Mouse (Mus musculus): ENCODE data around the gene Btaf1. TPM values are rescaled to one million over a fixed set of nuclear protein-coding genes. Genes with fewer than 3 reads are reported as not detected.
"Not testable (repeated sequence)": the region's sequence is repeated elsewhere in the genome, so short reads cannot be mapped to it uniquely, and the experiment has no call there.

The Btaf1 gene
- total RNA-seq, 2 experiments from 2014 or later, result 11.2 to 11.8 TPM

- DNase-seq (ENCODE audit: low spot score), result peak; percentile 62
- intact Hi-C loops (cut with DNase I), result loop anchor here (5.0 kb wide), 1 partner anchor 289 kb away; the partner anchor contains the start of genes Cpeb3 and March5
Measured at GRCm38 (mm10) chr19:36918441-36919301, 7.2 kb upstream of the Btaf1 start.

GRCm38 (mm10) chr19:36919466-36919865 lies 6.4 kb upstream of the Btaf1 start, which contains the start of gene Fgfbp3:
Fgfbp3 (minus strand) TSS chr19:36919615.
- intact Hi-C loops (cut with DNase I), result loop anchor here (5.0 kb wide), 1 partner anchor 288 kb away; the partner anchor contains the start of genes Cpeb3 and March5

GRCm38 (mm10) chr19:36922015-36922414 lies 3.9 kb upstream of the Btaf1 start:
- intact Hi-C loops (cut with DNase I), result loop anchor here (5.0 kb wide), 1 partner anchor 40 kb away; no protein-coding TSS in a partner anchor
- DNase-seq (ENCODE audit: low spot score), result no peak

More at GRCm38 (mm10) chr19:36919466-36919865, 6.4 kb upstream of the Btaf1 start, which contains the start of gene Fgfbp3:
- DNase-seq (ENCODE audit: low spot score), result no peak

- no peak for DNase-seq (ENCODE audit: low spot score)
- intact Hi-C loops (cut with DNase I), result loop anchor here (5.0 kb wide), 1 partner anchor 41 kb away; no protein-coding TSS in a partner anchor
Measured at GRCm38 (mm10) chr19:36922936-36923335, 2.9 kb upstream of the Btaf1 start.

DNA sequence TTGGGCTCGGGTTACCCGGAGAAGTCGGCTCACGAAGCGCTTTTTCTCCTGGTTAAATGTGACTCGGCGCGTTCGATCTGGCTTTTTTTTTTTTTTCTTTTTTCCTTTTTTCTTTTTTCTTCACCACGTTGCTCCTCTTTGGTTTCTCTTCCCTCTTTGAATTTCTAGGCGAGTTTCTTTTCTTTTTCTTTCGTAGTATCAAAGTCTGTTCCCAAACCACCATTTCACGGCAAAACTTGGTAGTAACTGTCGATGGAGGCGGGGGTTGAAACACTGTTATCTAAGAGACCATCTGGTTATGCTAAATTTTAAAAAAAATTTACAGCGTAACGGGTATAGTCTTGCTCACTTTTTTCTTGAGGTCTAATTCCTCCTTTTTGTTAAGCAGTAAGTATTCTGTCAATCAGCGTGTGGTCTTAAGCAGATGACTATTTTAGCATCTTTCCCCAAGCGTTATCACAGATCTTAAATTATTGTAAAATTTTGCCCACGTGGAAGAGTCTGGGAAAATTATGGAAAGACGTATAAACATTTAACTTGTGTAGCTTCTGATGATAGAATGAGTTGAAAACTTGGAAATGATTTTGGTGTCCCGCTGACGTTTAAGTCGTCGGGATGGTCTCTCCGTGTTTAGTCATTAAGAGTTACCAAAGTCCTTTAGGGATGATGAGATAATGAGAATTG lies 816 bp downstream of the Btaf1 start:
- intact Hi-C loops (cut with DNase I), result no loop called here
- DNase-seq (ENCODE audit: low spot score), result no peak

GRCm38 (mm10) chr19:36927800-36928361 lies 2.0 kb downstream of the Btaf1 start:
- no peak for DNase-seq (ENCODE audit: low spot score)
- intact Hi-C loops (cut with DNase I), result no loop called here

DNA sequence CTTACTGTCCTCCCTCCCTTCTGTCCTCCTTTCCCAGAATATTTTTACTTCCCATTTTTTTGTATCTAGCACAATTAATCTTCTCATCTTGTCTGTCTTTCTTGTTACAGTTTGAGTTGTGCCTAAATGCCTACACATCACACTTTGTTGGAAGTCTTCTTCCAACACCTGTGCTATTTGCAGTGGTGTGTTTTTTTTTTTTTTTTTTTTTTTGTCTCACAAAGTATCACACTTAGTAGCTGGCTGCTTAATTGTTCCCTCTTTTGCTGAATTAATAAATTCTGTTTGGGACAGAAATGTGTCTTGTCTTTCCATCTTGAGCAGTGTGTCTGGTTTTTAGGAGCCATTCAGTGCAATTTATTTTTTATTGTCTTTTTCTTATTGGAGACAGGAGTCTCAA lies 3.9 kb downstream of the Btaf1 start:
- DNase-seq (ENCODE audit: low spot score), result no peak
- intact Hi-C loops (cut with DNase I), result no loop called here

GRCm38 (mm10) chr19:36932097-36932496 lies 6.2 kb downstream of the Btaf1 start:
- intact Hi-C loops (cut with DNase I), result no loop called here
- DNase-seq (ENCODE audit: low spot score), result no peak

DNA sequence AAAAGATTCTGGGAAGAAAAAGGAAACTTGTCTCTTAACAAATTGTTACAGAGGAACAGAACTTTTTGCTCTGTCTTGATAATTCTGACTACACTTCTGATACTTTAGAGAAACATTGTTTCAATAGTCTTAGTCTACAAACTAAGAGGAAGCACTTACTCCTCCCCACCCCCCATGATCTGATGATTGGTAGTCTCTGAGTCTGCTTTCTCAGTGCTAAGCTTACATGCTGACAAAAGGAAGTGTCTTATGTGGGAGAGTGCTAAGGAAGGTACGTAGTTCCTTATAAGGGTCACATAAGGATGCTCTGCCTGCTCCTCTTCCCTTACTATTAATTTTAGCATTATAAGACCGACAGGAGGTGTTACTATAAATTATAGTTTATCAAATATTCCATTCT lies 6.7 kb downstream of the Btaf1 start:
- DNase-seq (ENCODE audit: low spot score), result no peak
- intact Hi-C loops (cut with DNase I), result no loop called here

DNA sequence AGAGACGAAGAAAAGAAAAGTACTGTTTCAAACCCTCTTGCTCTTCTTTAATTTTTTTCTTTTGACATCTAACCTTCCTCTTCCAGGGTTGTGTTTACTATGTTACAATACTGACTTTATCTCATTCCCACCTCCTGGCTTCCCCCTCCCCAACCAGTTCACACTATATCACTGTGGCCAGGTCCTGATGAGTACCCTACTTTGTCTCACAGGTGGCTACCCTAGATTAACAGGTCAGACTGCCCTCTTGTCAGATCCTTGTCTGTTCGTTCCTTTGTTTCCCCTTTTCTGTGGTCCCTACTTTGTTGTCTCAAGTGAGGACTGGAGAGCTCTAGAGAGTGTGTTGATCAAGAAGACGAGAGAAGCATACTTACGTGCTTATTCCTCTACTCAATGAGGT lies 10.4 kb downstream of the Btaf1 start:
- intact Hi-C loops (cut with DNase I), result no loop called here
- DNase-seq (ENCODE audit: low spot score), result no peak

GRCm38 (mm10) chr19:36938008-36938407 lies 12.1 kb downstream of the Btaf1 start:
- intact Hi-C loops (cut with DNase I), result no loop called here
- DNase-seq (ENCODE audit: low spot score), result no peak

DNA sequence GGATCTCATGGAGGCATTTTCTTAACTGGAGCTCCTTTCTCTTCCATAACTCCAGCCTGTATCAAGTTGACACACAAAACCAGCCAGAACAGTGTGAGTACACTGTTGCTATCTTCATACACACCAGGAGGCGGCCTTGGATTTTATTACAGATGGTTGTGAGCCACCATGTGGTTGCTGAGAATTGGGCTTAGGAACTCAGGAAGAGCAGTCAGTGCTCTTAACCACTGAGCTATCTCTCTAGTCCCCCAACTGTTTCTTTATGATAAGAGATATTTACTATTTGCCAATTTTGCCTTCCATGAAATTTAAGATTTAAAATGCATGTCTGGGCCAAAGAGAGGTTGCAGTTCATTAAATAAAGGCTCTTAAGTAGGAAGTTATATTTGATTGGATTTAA lies 14.2 kb downstream of the Btaf1 start:
- intact Hi-C loops (cut with DNase I), result no loop called here
- DNase-seq (ENCODE audit: low spot score), result no peak

DNA sequence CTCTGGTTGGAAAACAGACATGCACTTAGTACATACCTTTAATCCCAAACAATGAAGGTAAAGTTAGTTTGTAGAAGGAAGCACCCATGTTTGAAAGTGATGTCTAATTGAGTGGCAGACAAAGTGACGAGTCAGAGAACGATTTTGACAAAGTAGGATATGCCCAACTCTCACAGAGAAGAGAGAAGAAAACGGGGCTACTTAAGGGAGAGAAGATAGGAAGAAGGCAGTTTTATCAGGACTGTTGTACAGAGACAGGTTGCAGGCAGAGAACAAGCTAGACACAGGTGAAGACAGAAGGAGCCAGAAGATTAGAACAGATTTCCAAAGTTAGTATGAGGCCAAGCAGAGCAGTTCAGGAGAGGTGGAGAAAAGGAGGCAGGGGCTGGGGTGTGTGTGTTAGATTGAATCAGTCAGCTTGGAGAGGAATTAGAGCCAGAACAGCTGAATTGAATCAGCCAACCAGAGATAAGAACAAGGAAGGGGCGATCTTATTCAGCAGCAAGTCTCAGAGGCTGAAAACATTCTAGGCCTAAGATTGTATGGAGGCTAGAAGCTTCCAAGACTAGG lies 27.8 kb downstream of the Btaf1 start:
- intact Hi-C loops (cut with DNase I), result no loop called here
- no peak for DNase-seq (ENCODE audit: low spot score)

DNA sequence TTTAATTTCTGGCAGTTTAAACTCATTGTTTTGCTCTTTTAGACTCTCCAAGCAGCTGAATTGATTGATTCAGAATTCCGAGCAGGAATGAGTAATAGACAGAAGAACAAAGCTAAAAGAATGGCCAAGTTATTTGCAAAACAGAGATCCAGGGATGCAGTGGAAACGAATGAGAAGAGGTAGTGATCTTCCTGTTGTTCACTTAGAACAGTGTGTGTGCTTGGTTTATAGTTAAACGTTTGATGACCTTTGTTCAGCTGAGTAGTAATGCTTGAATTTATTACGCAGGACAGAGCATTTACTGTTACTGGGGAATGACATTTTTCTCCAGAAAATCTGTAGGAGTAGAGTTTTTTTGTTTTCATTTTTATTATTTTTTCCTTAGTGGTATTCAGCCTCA lies 32.5 kb downstream of the Btaf1 start:
- intact Hi-C loops (cut with DNase I), result no loop called here
- DNase-seq (ENCODE audit: low spot score), result no peak

DNA sequence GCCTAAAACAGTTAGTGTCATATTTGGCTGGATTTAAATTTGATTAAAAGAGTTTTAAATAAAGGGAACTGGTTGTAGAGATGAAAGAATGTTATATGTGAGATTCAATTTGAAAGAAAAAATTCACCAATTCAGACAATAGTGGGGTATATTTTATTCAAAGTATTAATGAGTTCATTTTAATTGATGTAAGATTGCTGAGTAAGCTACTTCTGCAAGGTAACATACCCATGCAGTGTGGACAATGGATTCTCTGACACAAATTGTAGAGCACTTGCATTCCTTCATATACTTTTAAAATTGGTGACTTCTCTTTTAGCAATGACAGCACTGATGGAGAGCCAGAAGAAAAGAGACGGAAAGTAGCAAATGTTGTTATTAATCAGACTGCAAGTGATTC lies 35.4 kb downstream of the Btaf1 start:
- no peak for DNase-seq (ENCODE audit: low spot score)
- intact Hi-C loops (cut with DNase I), result no loop called here

DNA sequence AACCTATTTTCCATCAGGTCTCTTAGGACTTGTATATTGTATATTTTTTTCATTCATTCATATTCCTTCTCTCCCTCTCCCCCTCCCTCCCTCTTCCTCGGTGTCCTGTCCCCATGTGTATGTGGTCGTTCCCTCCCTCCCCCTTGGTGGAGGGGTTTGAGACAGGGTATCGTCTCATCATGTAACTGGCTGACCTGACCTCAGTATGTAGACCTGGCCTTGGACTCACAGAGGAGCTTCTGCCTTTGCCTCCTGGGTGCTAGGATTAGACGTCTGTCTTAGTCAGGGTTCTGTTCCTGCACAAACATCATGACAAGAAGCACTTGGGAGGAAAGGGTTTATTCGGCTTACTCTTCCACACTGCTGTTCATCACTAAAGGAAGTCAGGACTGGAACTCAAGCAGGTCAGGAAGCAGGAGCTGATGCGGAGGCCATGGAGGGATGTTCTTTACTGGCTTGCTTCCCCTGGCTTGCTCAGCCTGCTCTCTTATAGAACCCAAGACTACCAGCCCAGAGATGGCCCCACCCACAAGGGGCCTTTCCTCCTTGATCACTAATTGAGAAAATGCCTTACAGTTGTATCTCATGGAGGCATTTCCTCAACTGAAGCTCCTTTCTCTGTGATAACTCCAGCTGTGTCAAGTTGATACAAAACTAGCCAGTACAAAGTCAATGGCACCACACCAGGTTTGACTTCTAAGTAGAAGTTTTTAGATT lies 36.8 kb downstream of the Btaf1 start:
- intact Hi-C loops (cut with DNase I); DNase-seq (ENCODE audit: low spot score): not testable (repeated sequence)

DNA sequence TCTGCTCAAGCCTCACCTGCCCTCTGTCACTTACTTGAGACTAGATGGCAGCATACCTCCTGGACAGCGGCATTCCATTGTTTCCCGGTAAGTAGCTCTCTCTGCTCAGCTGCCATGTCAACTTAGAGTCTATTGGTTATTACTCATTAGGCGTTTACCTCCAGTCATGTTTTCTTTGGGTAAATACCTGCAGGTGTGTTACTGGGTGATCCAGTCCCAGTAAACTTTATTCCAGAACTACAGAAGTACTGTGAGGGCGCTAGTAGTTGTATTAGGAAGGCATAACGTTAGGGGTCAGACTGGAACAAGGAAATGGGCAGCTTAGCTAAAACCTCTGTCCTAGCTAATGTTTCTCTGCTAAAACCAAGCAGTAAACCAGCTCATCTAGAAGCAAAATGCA lies 78.7 kb downstream of the Btaf1 start:
- intact Hi-C loops (cut with DNase I), result no loop called here
- DNase-seq (ENCODE audit: low spot score), result no peak

DNA sequence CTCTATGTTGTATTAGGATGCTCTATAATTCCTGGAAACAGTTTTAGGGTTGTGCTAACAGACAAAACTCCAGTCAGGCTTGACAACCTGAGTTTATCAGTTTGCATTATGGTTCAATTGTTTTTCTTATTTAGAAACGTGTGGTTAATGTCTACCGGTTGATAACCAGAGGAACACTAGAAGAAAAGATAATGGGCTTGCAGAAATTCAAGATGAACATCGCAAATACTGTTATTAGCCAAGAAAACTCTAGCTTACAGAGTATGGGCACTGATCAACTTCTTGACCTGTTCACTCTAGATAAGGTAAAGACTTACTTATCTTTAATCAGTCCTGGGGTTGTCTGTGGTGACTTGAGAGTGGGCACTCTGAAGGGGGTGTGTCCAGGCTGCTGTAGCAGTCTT lies 84.0 kb downstream of the Btaf1 start:
- no peak for DNase-seq (ENCODE audit: low spot score)
- intact Hi-C loops (cut with DNase I), result no loop called here

- DNase-seq (ENCODE audit: low spot score), result no peak
- intact Hi-C loops (cut with DNase I), result no loop called here
Measured at GRCm38 (mm10) chr19:37013461-37013860, 87.6 kb downstream of the Btaf1 start.

Data from heart, postnatal 25 days (tissue).